Mouse (Mus musculus) neural tube, embryonic 14.5 days (tissue): Measurements from ENCODE around the gene D330045A20Rik. TPM values are rescaled to one million over a fixed set of nuclear protein-coding genes. Genes with fewer than 3 reads are reported as not detected.
A peak's percentile ranks its signal among the peaks of the same experiment; 100 is the strongest.
"Not testable (repeated sequence)": the region's sequence is repeated elsewhere in the genome, so short reads cannot be mapped to it uniquely, and the experiment has no call there.

Experiments used
- ATAC-seq: fragments of 200-750 bp; cut with Nextera tagmentation; 2 replicates; pipeline ENCODE4 v1.8.0; 2017; ENCODE audit warnings: low read depth, mild to moderate bottlenecking, moderate TSS enrichment, moderate library complexity
- H3K27ac ChIP-seq: fragments of 300-500 bp; sonication (generic); 2 replicates; pipeline ENCODE4 v1.5.1; 2014; ENCODE audit warnings: low read depth, mild to moderate bottlenecking, control low read depth, low read length, moderate library complexity, mixed read lengths
- H3K27me3 ChIP-seq: fragments of 300-500 bp; sonication (generic); 2 replicates; pipeline ENCODE4 v1.6.1; 2014; ENCODE audit warnings: low read length; ENCODE audit not compliant: control insufficient read depth, insufficient read depth
- H3K36me3 ChIP-seq: fragments of 300-500 bp; sonication (generic); 2 replicates; pipeline ENCODE4 v1.6.1; 2014; ENCODE audit warnings: low read length, mixed read lengths; ENCODE audit not compliant: control insufficient read depth, insufficient read depth
- H3K4me1 ChIP-seq: fragments of 300-500 bp; sonication (generic); 2 replicates; pipeline ENCODE4 v1.6.1; 2014; ENCODE audit warnings: low read length; ENCODE audit not compliant: control insufficient read depth, insufficient read depth
- H3K4me2 ChIP-seq: fragments of 300-500 bp; sonication (generic); 2 replicates; pipeline ENCODE4 v1.6.1; 2014; ENCODE audit warnings: mild to moderate bottlenecking, low read depth, low read length, control low read depth
- H3K4me3 ChIP-seq: fragments of 300-500 bp; sonication (generic); 2 replicates; pipeline ENCODE4 v1.5.1; 2014; ENCODE audit warnings: low read depth, low read length, control low read depth, mixed read lengths
- H3K9ac ChIP-seq: fragments of 300-500 bp; sonication (generic); replicated peaks from 2 replicates; pipeline ENCODE4 v1.6.1; 2014; ENCODE audit warnings: low read depth, mild to moderate bottlenecking, control low read depth, low read length, mixed read lengths
- H3K9me3 ChIP-seq: fragments of 300-500 bp; sonication (generic); 2 replicates; pipeline ENCODE4 v1.6.1; 2016; ENCODE audit warnings: low read length; ENCODE audit not compliant: control insufficient read depth
- WGBS: fragments of 180-500 bp; shearing (Covaris S2); extraction: QIAGEN DNeasy Blood & Tissue Kit; methylation state at CpG from one replicate; pipeline ENCODE4 v1.1.7; 2014; 5-methylcytosine and 5-hydroxymethylcytosine counted together
- polyA plus RNA-seq: library from polyadenylated mRNA; unstranded; fragments of >200 nt; fragmentation: Nextera tagmentation; extraction: Ambion mirVana; gene quantifications from 2 replicates; pipeline ENCODE4 v1.2.1, GENCODE M21; 2014

The D330045A20Rik gene
- polyA plus RNA-seq: 0.94 and 1.3 TPM in 2 replicates

DNA sequence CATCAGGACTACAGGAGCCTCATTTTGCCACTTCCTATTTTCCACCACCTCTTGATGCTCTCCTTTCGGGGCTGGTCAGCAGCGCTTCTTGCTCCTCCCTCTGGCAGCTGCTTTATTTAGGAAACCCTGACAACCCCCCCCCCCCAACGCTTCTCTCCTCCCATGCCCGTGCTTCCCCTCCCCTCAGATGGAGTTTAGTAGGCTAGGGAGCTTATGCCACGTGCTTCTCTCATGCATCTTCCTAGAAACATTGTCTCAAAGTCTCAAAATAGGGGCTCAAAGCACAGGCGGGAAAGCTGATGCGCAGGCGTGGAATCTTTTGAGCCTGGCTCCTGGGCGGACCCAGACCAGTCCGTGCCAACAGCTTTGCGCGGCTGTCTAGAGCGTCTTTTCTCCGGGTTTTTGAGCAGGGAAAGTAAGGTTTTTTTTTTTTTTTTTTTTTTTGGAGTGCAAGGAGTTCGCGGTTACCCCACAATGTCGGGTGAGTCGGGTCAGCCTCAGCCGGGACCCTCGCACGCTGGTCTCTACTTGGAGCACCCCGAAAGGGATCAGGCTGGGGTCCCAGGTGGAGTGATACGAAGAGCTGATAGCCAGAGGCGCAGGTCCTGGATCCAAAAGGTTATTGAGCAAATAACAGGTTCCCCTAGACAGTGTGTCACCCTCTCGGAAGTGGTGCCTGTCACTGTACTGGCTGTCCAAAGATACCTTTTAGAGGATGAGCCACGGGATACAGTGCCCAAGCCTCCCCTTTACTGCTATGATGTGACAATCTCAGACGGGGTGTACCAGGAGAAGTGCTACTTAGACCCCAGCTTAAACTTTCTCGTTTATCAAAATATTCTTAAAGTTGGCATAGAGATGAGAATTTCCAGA lies at the start of gene D330045A20Rik:
Gene D330045A20Rik (plus strand): TSS at position 346 of the 873 bp plus-strand sequence.
- H3K4me3 ChIP-seq: peak within 1 kb of the TSS; percentile 32
- H3K4me2 ChIP-seq: peak within 1 kb of the TSS; percentile 49
- no peaks in the 10 kb centered on the region for H3K36me3 ChIP-seq
- ATAC-seq: peak; percentile 75; the same call in 1 of the 2 replicates
- no peaks in the 10 kb centered on the region for H3K27me3 ChIP-seq
- no peaks in the 10 kb centered on the region for H3K4me1 ChIP-seq
- 17% methylated on average over 28 of the region's 28 CpGs for WGBS
- no peaks in the 10 kb centered on the region for H3K9me3 ChIP-seq
- H3K9ac ChIP-seq: no peak within 1 kb of the TSS
- H3K27ac ChIP-seq: no peak within 1 kb of the TSS

DNA sequence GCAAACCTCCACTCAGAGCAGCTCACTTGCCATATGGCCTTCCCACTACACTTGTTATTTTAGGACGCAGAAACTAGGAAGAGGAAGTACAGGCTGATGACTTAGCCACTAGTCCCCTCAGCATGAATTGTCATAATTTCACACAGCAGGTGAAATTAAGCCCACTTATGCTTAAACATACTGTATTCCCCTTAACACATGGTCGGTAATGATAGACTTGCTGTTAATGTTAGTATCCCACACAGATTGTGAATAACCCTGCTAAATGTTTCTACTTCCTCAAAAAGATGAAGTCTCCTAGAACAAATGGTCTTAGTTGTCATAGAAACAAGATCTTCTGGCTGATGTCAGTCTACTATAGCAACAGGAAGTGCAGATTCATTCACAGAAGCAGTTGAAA lies 47.6 kb upstream of the D330045A20Rik start:
- no peak overlapping the region for H3K4me2 ChIP-seq
- H3K36me3 ChIP-seq: no peaks in the 10 kb centered on the region
- H3K9ac ChIP-seq: no peak overlapping the region
- H3K27ac ChIP-seq: no peak overlapping the region
- WGBS: 89% methylated on average over 2 of the region's 2 CpGs
- ATAC-seq: no peak
- H3K4me1 ChIP-seq: no peaks in the 10 kb centered on the region
- H3K9me3 ChIP-seq: no peaks in the 10 kb centered on the region
- H3K4me3 ChIP-seq: no peak overlapping the region
- H3K27me3 ChIP-seq: no peaks in the 10 kb centered on the region

DNA sequence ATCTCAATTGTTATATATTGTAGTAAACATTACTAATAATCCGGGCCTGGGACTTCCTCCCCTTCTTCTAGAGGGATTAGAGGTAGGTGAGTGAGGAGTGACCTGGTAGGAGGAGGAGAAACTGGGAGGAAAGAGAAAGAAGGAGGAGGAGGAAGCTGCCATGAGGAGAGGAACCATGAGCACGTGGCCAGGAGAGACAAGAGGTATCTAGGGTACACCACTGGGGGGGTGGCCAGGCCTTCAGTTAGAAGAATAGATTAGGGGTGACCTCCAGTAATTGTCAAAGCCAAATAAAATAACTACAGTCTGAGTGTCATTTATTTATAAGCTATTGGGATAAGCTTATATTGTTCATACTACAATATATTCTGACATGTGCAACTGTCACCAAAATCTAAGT lies 45.0 kb upstream of the D330045A20Rik start:
- H3K27me3 ChIP-seq: no peaks in the 10 kb centered on the region
- H3K4me3 ChIP-seq: no peak overlapping the region
- H3K9ac ChIP-seq: no peak overlapping the region
- no peaks in the 10 kb centered on the region for H3K36me3 ChIP-seq
- ATAC-seq: no peak
- no peak overlapping the region for H3K27ac ChIP-seq
- H3K4me2 ChIP-seq: no peak overlapping the region
- no peaks in the 10 kb centered on the region for H3K4me1 ChIP-seq
- WGBS: 56% methylated on average over 2 of the region's 2 CpGs
- H3K9me3 ChIP-seq: no peaks in the 10 kb centered on the region

GRCm38 (mm10) chrX:139441057-139441456 lies 39.1 kb upstream of the D330045A20Rik start:
- H3K4me3 ChIP-seq, H3K36me3 ChIP-seq, H3K4me2 ChIP-seq, ATAC-seq, H3K4me1 ChIP-seq, H3K27me3 ChIP-seq, H3K9ac ChIP-seq, H3K9me3 ChIP-seq, H3K27ac ChIP-seq: not testable (repeated sequence)
- 89% methylated on average over 22 of the region's 22 CpGs for WGBS

DNA sequence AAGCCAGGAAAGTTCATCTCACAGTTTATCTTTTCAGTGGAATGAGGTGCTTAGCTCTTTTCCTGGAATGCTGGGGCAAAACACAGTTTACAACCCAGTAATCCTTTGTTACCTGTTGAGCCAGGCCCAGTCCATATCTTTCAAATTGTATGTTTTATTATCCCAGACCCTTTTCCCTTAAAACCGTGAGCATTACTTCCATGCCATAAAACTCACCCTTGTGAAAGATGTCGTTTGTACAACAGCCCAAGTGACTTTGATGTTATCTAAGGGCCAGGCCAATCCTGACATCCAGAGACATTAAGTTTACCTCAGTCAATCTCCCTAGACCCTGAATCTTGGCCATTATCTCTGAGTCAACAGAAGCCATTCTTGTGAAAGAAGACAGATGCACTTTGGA lies 23.4 kb upstream of the D330045A20Rik start:
- Histone ChIP-seq H3K4me3 (no peak overlapping the region), H3K9me3 (no peaks in the 10 kb centered on the region), H3K36me3 (no peaks in the 10 kb centered on the region), H3K27ac (no peak overlapping the region), H3K4me1 (no peaks in the 10 kb centered on the region), H3K4me2 (no peak overlapping the region), H3K9ac (no peak overlapping the region), H3K27me3 (no peaks in the 10 kb centered on the region)
- WGBS: 19% methylated on average over 2 of the region's 2 CpGs
- no peak for ATAC-seq

DNA sequence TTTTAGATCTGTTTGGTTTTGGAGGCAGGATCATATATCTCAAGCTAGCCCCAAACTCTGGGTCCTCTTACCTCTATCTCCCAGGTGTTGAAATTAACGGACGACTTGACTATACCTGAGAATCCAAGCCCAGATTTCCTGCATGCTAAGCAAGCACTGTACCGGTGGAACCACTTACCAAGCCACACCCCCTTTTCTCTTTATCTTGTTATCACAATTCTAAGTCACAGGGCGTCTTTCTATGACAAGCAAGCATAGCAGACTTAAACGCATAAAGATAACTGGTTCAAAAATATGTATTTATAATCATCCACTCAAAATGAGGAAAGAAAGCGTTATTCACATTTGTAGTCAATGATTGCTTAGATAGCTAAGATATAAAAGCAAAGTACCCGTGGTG lies 1.9 kb downstream of the D330045A20Rik start:
- Histone ChIP-seq H3K4me3 (no peak overlapping the region), H3K27ac (no peak overlapping the region), H3K9ac (no peak overlapping the region), H3K36me3 (no peaks in the 10 kb centered on the region), H3K27me3 (no peaks in the 10 kb centered on the region), H3K4me1 (no peaks in the 10 kb centered on the region), H3K9me3 (no peaks in the 10 kb centered on the region), H3K4me2 (no peak overlapping the region)
- ATAC-seq: no peak
- WGBS: 72% methylated on average over 7 of the region's 7 CpGs

DNA sequence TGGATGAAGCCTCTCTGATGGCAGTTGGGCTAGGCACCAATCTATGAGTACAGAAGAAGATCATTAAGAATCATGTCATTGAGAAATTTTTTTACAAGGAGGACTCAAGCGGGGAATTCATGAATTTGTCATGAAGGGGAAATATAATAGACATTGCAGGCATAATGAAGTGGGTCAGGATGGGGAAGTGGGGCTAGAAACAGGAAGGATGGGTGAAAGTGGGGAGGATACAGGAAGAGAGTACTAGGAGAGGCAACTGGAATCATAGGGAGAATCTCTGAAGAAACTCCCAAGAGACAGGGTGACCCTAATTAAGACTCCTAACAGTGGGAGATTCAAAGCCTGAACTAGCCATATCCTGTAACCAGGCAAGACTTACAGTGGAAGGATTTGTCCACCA lies 4.8 kb downstream of the D330045A20Rik start:
- Histone ChIP-seq H3K4me3 (no peak overlapping the region), H3K4me2 (no peak overlapping the region), H3K4me1 (no peaks in the 10 kb centered on the region), H3K9me3 (no peaks in the 10 kb centered on the region), H3K27ac (no peak overlapping the region), H3K9ac (no peak overlapping the region), H3K36me3 (no peaks in the 10 kb centered on the region), H3K27me3 (no peaks in the 10 kb centered on the region)
- WGBS: 82% methylated on average over 1 of the region's 1 CpGs
- ATAC-seq: no peak

GRCm38 (mm10) chrX:139516156-139516555 lies 36.0 kb downstream of the D330045A20Rik start:
- H3K9me3 ChIP-seq: no peaks in the 10 kb centered on the region
- H3K27me3 ChIP-seq: no peaks in the 10 kb centered on the region
- no peak for ATAC-seq
- no peak overlapping the region for H3K9ac ChIP-seq
- no peak overlapping the region for H3K4me2 ChIP-seq
- 78% methylated on average over 2 of the region's 2 CpGs for WGBS
- H3K4me3 ChIP-seq: no peak overlapping the region
- no peak overlapping the region for H3K27ac ChIP-seq
- H3K4me1 ChIP-seq: no peaks in the 10 kb centered on the region
- no peaks in the 10 kb centered on the region for H3K36me3 ChIP-seq

DNA sequence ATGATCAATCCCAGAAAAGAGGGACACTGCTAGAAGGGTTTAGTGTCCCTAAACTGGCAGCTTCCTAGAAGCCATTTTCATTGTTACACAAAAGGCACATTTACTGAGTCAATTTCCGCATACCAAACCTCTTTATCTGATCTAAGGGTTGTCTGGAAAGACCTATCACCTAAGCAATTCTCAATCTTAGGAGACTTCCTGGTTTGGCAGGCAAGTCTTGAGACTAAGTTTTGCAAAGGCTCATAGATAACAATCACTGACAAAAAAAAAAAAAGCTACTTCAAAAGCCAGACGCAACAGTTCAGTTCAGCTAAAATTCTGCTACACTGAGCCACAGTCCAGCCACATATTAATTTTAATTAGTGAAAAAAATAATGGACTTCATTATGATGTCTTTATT lies 39.1 kb downstream of the D330045A20Rik start:
- 90% methylated on average over 2 of the region's 2 CpGs for WGBS
- no peak for ATAC-seq
- no peak overlapping the region for H3K27ac ChIP-seq

More for the DNA sequence above, 39.1 kb downstream of the D330045A20Rik start:
- Histone ChIP-seq H3K4me2 (no peak overlapping the region), H3K27me3 (no peaks in the 10 kb centered on the region), H3K36me3 (no peaks in the 10 kb centered on the region), H3K9me3 (no peaks in the 10 kb centered on the region), H3K4me3 (no peak overlapping the region), H3K9ac (no peak overlapping the region), H3K4me1 (no peaks in the 10 kb centered on the region)
